ENCODE assay signal across 14 mouse cellular contexts in the genomic region with DNA sequence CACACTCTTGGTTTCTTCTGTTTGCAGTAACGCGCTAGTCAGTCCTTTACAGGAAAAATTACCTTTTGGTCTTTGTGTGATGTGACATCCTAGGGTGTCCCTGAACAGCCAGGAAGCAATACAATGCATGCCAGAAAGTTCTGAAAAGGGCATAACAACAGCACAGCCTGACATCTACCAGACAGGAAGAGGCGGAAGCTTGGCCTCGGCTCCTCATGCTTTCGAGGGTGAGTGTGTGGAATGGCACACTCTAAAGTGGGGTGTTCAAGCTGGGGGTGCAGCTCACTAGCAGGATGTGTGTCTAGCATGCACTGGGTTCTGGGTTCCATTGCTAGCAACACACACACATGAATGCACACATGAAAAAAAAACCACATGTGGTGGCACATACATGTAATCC. TPM values are rescaled to one million over a fixed set of nuclear protein-coding genes. Genes with fewer than 3 reads are reported as not detected.
A peak's percentile ranks its signal among the peaks of the same experiment; 100 is the strongest.
DNase-seq lines count a peak whose midpoint lies in the region; ATAC-seq and TF ChIP-seq lines count a peak whose summit lies in the region.
"Had no signal": no experiment of that assay in that cellular context is flagged by ENCODE, and none has a peak within 500 bp of the region (broad histone marks: within the 10 kb centered on the region; RNA-seq: fewer than 3 reads in every experiment).

No protein-coding gene starts in this region.

- H3K9ac ChIP-seq in heart, embryonic 14.5 days (ENCODE audit: low read length) = no peak overlapping the region
- no peak overlapping the region for H3K9ac ChIP-seq in midbrain, embryonic 13.5 days (replicated peaks)
- no peak overlapping the region for H3K9ac ChIP-seq in midbrain, embryonic 16.5 days (ENCODE audit: low read depth, low read length)
- H3K9ac ChIP-seq in embryonic facial prominence, embryonic 14.5 days (ENCODE audit: low read depth, low read length) = no peak overlapping the region
- no peak overlapping the region for H3K9ac ChIP-seq in liver, postnatal 0 days (replicated peaks)

- no peak overlapping the region for H3K4me2 ChIP-seq in heart, embryonic 14.5 days (ENCODE audit: low read length)
- no peak overlapping the region for H3K4me2 ChIP-seq in midbrain, embryonic 13.5 days (replicated peaks)
- no peak overlapping the region for H3K4me2 ChIP-seq in midbrain, embryonic 16.5 days (ENCODE audit: low read length)
- H3K4me2 ChIP-seq in embryonic facial prominence, embryonic 14.5 days (ENCODE audit: low read depth, low read length) = no peak overlapping the region
- H3K4me2 ChIP-seq in liver, postnatal 0 days (ENCODE audit: low read depth, low read length) = no peak overlapping the region

- H3K27ac ChIP-seq in heart, embryonic 14.5 days (replicated peaks in 1 of 2; ENCODE audit: control insufficient read depth in 1 of 2, insufficient read depth in 1 of 2, low read depth in 2 of 2, low read length in 2 of 2) = 0 out of 4 replicates have a peak overlapping the region, but pooled peaks have one; percentile 11 to 22
- 0 out of 2 replicates have a peak overlapping the region, but pooled peaks have one; percentile 27 for H3K27ac ChIP-seq in midbrain, embryonic 13.5 days
- no peak overlapping the region for H3K27ac ChIP-seq in midbrain, embryonic 16.5 days (ENCODE audit: low read length)
- 0 out of 2 replicates have a peak overlapping the region, but pooled peaks have one; percentile 44 for H3K27ac ChIP-seq in embryonic facial prominence, embryonic 14.5 days (replicated peaks; ENCODE audit: low read depth, low read length)
- H3K27ac ChIP-seq in liver, postnatal 0 days (ENCODE audit: low read depth) = no peak overlapping the region

- ATAC-seq in heart, embryonic 14.5 days (ENCODE audit: insufficient number of reproducible peaks, insufficient read depth, low FRiP score, low read depth) = no peak
- ATAC-seq in midbrain, embryonic 13.5 days = no peak
- no peak for ATAC-seq in midbrain, embryonic 16.5 days
- no peak for ATAC-seq in embryonic facial prominence, embryonic 14.5 days (ENCODE audit: low read depth)
- no peak for ATAC-seq in liver, postnatal 0 days

- 71% methylated on average over 5 of the region's 5 CpGs for WGBS in heart, embryonic 14.5 days
- WGBS in midbrain, embryonic 13.5 days = 62% methylated on average over 5 of the region's 5 CpGs
- 37% methylated on average over 5 of the region's 5 CpGs for WGBS in midbrain, embryonic 16.5 days
- WGBS in embryonic facial prominence, embryonic 14.5 days = 72% methylated on average over 5 of the region's 5 CpGs
- WGBS in liver, postnatal 0 days (ENCODE audit: insufficient replicate concordance) = 60% methylated on average over 5 of the region's 5 CpGs

- H3K9me3 ChIP-seq in heart, embryonic 14.5 days (ENCODE audit: control insufficient read depth, low read length) = 0 out of 2 replicates have a peak, but pooled peaks cover 4% of the 10 kb centered on the region
- no peaks in the 10 kb centered on the region for H3K9me3 ChIP-seq in midbrain, embryonic 13.5 days
- no peaks in the 10 kb centered on the region for H3K9me3 ChIP-seq in midbrain, embryonic 16.5 days (replicated peaks; ENCODE audit: control insufficient read depth, low read length, poor library complexity, severe bottlenecking)
- H3K9me3 ChIP-seq in embryonic facial prominence, embryonic 14.5 days (ENCODE audit: control insufficient read depth, low read length) = peaks cover 5% of the 10 kb centered on the region; the same call in 1 of the 2 replicates
- H3K9me3 ChIP-seq in liver, postnatal 0 days (ENCODE audit: low read length) = no peaks in the 10 kb centered on the region

- TF ChIP-seq CTCF in liver, postnatal 0 days (IDR thresholded peaks at IDR 0.05; ENCODE audit: low read depth) = no peak

- H3K36me3 ChIP-seq in heart, embryonic 14.5 days (ENCODE audit: control insufficient read depth, insufficient read depth, low read length) = no peaks in the 10 kb centered on the region
- H3K36me3 ChIP-seq in midbrain, embryonic 13.5 days = no peaks in the 10 kb centered on the region
- H3K36me3 ChIP-seq in midbrain, embryonic 16.5 days (ENCODE audit: control insufficient read depth, insufficient read depth, low read length) = no peaks in the 10 kb centered on the region
- no peaks in the 10 kb centered on the region for H3K36me3 ChIP-seq in embryonic facial prominence, embryonic 14.5 days (ENCODE audit: control insufficient read depth, insufficient read depth, low read length)
- H3K36me3 ChIP-seq in liver, postnatal 0 days (replicated peaks; ENCODE audit: insufficient read depth, low read length) = no peaks in the 10 kb centered on the region

- TF ChIP-seq EP300 in liver, postnatal 0 days (IDR thresholded peaks at IDR 0.05; ENCODE audit: low read depth) = no peak

- H3K27me3 ChIP-seq in heart, embryonic 14.5 days (ENCODE audit: control insufficient read depth, insufficient read depth, low read length) = no peaks in the 10 kb centered on the region
- no peaks in the 10 kb centered on the region for H3K27me3 ChIP-seq in midbrain, embryonic 13.5 days
- H3K27me3 ChIP-seq in midbrain, embryonic 16.5 days (ENCODE audit: control insufficient read depth, insufficient read depth, low read depth, low read length) = no peaks in the 10 kb centered on the region
- no peaks in the 10 kb centered on the region for H3K27me3 ChIP-seq in embryonic facial prominence, embryonic 14.5 days (replicated peaks; ENCODE audit: control insufficient read depth, insufficient read depth, low read length)
- no peaks in the 10 kb centered on the region for H3K27me3 ChIP-seq in liver, postnatal 0 days (ENCODE audit: insufficient read depth, low read length)

- no peak overlapping the region for H3K4me3 ChIP-seq in heart, embryonic 14.5 days (ENCODE audit: control insufficient read depth in 1 of 2, insufficient read depth in 1 of 2, low read depth in 1 of 2, low read length in 2 of 2)
- H3K4me3 ChIP-seq in midbrain, embryonic 13.5 days (replicated peaks) = no peak overlapping the region
- H3K4me3 ChIP-seq in midbrain, embryonic 16.5 days (ENCODE audit: low read depth, low read length) = no peak overlapping the region
- H3K4me3 ChIP-seq in embryonic facial prominence, embryonic 14.5 days (ENCODE audit: low read depth, low read length) = no peak overlapping the region
- no peak overlapping the region for H3K4me3 ChIP-seq in liver, postnatal 0 days (ENCODE audit: low read depth, low read length)

- peaks cover 4 to 13% of the 10 kb centered on the region in 2 experiments; a peak in 2 of 4 replicates for H3K4me1 ChIP-seq in heart, embryonic 14.5 days (ENCODE audit: control insufficient read depth in 2 of 2, insufficient read depth in 2 of 2, low read length in 2 of 2)
- H3K4me1 ChIP-seq in midbrain, embryonic 13.5 days (replicated peaks) = peaks cover 32% of the 10 kb centered on the region
- peaks cover 4% of the 10 kb centered on the region for H3K4me1 ChIP-seq in midbrain, embryonic 16.5 days (ENCODE audit: control insufficient read depth, insufficient read depth, low read length)
- H3K4me1 ChIP-seq in embryonic facial prominence, embryonic 14.5 days (ENCODE audit: control insufficient read depth, insufficient read depth, low read length) = peaks cover 15% of the 10 kb centered on the region
- H3K4me1 ChIP-seq in liver, postnatal 0 days (ENCODE audit: insufficient read depth) = peaks cover 1% of the 10 kb centered on the region; the same call in 1 of the 2 replicates

- no peak for DNase-seq in heart, adult 9 months (ENCODE audit: low spot score in 2 of 2)
- DNase-seq in embryonic facial prominence, embryonic 14.5 days (ENCODE audit: low spot score) = no peak
- no peak for DNase-seq in liver, postnatal 0 days
- DNase-seq in testis, postnatal 10 days (ENCODE audit: low spot score) = no peak
- DNase-seq: adrenal gland, postnatal 10 days; cerebellum, postnatal 10 days; gastrocnemius, postnatal 25 days; kidney, postnatal 14 days; layer of hippocampus, postnatal 36 days; lung, postnatal 36 days; thymus, postnatal 36 days had no signal

RNA-seq across cellular contexts. Expression of gene Foxk1, which starts 9.6 kb away (rescaled TPM):
- 3.9 and 5.3 TPM in 2 replicates for polyA plus RNA-seq in heart, embryonic 14.5 days (2014; fragmentation: Nextera tagmentation; extraction: Ambion mirVana)
- polyA plus RNA-seq in midbrain, embryonic 13.5 days (2015; fragmentation: Nextera tagmentation; extraction: Ambion mirVana) = 4.8 and 5.1 TPM in 2 replicates
- 6.0 and 6.7 TPM in 2 replicates for polyA plus RNA-seq in midbrain, embryonic 16.5 days (2015; fragmentation: Nextera tagmentation; extraction: Ambion mirVana)
- polyA plus RNA-seq in embryonic facial prominence, embryonic 14.5 days (2014; fragmentation: Nextera tagmentation; extraction: Ambion mirVana) = 5.6 and 7.5 TPM in 2 replicates
- polyA plus RNA-seq in liver, postnatal 0 days (2015; fragmentation: Nextera tagmentation; extraction: Ambion mirVana) = 1.7 TPM in 2 replicates

Comparison
In these comparisons a context has a peak if more than half of its experiments do, and no peak if none do; other contexts are left out.
1. H3K27ac ChIP-seq: peak in heart, embryonic 14.5 days (2 of 2), midbrain, embryonic 13.5 days (single experiment) and embryonic facial prominence, embryonic 14.5 days (single experiment); none in midbrain, embryonic 16.5 days (single experiment) and liver, postnatal 0 days (single experiment).